Mouse (Mus musculus) testis, postnatal 14 days (tissue): ENCODE measurements around the gene Megf11.
A peak's percentile ranks its signal among the peaks of the same experiment; 100 is the strongest.

ENCODE experiments used
- DNase-seq: peaks from one replicate; pipeline ENCODE4 v3.0.0; 2021; ENCODE audit warnings: low spot score

Megf11 gene

GRCm38 (mm10) chr9:64385511-64386465, at the start of gene Megf11:
Gene Megf11 (plus strand): TSS chr9:64385626.
- peak; percentile 18 for DNase-seq

DNA sequence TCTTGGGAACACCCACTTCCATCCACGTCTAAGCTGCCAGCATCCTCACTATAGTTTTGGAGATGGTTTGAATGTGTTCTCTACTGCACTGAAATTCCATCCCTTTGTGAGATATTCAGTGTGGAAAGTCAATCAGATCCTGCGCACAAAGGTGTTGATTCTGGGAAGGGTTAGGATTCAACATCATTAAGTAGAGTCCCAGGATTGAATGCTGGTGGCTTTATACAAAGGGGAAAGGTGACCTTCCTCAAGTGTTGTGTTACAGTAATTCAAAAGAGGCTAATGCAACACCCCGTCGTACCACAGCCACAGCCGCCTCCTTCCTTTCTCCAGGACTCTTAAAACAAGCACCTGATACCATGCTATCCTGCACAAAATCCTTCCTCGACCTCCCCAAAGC, 49.6 kb upstream of the Megf11 start:
- no peak for DNase-seq

DNA sequence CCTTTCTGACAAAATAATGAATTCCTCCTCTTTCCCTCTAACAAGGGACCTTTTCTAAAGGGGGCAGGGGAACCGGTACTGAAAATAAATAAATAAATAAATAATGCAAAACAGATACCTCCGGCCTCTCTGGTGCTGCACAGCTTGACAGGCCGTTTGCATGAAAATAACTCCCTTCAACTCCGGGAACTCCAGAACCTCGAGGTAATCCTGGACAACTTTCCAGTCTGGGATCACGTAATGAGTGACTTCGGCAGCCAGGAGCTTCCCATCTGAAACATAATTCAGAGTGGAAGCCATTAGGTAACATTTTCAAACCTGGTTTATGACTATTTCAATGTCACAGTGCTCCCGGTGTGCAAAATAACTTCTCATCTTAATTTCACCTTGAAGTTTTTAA, 46.1 kb upstream of the Megf11 start:
- no peak for DNase-seq

DNA sequence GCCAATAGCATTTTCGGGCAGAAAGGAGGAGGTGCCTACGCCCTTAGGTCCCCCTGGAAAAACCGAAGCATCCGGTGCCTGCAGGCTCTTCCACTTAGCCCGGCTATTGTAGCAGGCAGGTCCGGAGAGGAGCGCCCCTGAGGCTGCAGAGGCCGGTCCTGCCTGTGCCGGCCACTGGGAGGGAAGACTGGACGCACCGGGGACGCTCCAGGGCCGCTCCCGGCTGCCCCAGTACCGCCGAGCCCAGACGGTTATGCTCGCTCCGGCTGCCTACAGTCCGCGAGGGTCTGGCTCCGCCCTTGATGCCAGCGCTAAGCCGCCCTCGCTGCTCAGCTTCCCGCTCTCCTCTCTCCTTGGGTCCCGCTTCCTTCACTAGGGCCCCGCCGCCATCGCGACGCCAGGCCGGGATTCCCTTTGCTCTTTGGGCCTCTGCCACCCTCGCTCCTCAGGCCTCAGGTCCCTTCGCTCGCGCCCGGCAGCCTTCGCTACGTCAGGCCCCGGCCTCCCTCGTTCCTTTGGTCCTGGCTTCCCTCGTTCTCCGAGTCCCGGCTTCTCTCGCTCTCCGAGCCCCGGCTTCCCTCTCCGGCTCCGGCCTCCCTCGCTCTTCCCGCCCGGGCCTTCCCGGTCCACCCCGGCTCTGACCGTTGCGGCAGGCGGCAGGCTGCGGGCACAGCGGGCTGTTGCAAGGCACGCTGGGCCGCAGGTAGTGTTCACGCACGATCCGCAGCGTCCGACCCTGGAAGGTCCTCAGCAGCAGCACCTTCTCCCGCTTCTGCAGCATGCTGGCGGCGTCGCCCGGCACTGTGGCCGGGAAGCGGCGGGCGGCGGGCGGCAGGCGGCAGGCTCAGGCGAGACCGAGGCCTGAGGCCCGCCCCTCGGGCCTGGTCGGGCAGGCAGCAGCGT, 44.8 kb upstream of the Megf11 start:
- peak; percentile 83 for DNase-seq

- DNase-seq, result no peak
Observed at GRCm38 (mm10) chr9:64341254-64341566, 44.2 kb upstream of the Megf11 start, which contains the start of gene Dis3l. Gene Dis3l (minus strand): TSS chr9:64341288.

GRCm38 (mm10) chr9:64341671-64342070, 43.8 kb upstream of the Megf11 start:
- DNase-seq, result no peak

DNA sequence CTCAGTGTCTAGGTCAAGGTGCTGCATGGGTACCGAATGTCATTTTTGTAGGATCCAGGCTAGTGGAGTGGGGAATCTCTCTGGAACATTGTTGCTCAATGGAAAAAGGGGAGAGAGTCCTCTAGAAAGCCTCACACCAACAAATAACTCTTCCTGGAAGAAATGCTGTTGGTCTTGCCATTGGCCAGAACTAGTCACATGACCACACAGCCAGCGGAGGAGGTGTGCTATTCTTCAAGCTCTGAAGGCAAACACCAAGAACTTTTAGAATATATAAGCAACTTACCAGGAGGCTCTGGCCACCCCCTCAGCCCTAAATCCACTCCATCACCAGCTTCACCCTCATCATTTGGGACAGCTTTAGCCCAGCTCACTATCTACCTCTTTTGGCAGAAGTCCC, 41.8 kb upstream of the Megf11 start:
- DNase-seq, result no peak

GRCm38 (mm10) chr9:64345931-64346330, 39.5 kb upstream of the Megf11 start:
- DNase-seq, result no peak

DNA sequence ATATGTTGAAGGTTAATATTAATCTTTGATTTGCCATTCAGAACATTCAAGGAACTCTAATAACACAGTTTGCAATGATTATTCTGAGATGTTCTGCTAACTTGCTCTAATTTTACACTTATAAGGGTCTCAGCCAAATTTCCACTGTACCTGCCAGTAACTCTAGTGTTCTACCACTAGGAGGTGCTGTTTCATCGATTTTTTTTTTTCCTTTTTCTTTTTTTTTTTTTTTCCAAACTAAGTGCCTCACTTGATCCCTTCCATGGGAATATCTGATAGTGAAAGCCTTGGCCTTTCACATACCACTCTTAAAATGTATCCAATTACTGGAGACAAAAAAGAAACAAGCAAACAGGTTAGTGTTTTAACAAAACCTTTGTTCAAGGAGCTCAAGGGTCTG, 38.0 kb upstream of the Megf11 start:
- no peak for DNase-seq

DNA sequence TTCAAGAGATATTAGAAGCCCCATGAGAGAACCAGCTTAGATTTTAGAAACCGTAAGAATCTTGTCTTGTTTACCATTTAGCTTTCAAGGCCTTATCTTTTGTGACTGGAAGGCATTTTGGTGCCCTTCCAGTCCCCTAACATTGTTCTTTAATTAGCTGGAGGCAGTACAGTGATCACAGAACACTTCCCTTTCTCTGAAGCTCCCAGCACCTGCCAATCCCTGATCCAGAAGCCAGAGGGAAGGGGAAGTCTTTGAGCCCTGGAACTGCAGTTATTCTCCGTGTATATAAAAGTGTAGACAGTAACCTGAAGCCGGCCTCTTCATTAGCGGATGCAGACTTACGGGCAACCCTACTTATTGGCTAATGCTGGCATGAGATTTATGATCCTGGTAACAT, 35.9 kb upstream of the Megf11 start:
- DNase-seq, result no peak

GRCm38 (mm10) chr9:64351191-64351590, 34.2 kb upstream of the Megf11 start:
- no peak for DNase-seq

- DNase-seq, result no peak
Observed at GRCm38 (mm10) chr9:64355627-64356026, 29.8 kb upstream of the Megf11 start.

GRCm38 (mm10) chr9:64361231-64361950, 24.0 kb upstream of the Megf11 start:
- no peak for DNase-seq

- no peak for DNase-seq
Observed at GRCm38 (mm10) chr9:64369871-64370270, 15.6 kb upstream of the Megf11 start.

DNA sequence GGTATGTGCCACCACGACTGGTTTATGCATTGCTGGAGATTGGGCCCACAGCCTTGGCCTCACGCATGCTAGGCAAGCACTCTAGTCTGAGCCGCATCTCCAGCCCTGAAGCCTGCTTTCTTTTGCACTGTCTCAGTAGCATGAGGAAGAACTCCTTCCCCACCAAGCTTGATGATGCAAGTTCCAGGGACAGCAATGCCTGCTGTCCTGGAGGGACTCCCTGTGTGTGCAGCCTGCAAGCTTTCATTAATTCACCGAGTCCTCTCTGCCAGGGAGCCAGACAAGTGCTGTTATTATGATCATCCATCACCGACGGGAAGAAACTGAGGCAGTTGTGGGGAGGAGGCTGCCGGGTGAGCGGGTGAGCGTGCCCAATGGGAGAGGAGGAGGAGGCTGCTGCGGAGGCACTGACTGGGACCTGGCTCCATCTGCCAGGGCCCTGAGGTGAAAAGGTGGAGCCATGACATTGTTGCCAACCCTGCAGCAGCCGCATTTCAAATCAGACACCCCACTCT, 14.1 kb upstream of the Megf11 start:
- no peak for DNase-seq

GRCm38 (mm10) chr9:64376380-64376779, 9.0 kb upstream of the Megf11 start:
- no peak for DNase-seq

DNA sequence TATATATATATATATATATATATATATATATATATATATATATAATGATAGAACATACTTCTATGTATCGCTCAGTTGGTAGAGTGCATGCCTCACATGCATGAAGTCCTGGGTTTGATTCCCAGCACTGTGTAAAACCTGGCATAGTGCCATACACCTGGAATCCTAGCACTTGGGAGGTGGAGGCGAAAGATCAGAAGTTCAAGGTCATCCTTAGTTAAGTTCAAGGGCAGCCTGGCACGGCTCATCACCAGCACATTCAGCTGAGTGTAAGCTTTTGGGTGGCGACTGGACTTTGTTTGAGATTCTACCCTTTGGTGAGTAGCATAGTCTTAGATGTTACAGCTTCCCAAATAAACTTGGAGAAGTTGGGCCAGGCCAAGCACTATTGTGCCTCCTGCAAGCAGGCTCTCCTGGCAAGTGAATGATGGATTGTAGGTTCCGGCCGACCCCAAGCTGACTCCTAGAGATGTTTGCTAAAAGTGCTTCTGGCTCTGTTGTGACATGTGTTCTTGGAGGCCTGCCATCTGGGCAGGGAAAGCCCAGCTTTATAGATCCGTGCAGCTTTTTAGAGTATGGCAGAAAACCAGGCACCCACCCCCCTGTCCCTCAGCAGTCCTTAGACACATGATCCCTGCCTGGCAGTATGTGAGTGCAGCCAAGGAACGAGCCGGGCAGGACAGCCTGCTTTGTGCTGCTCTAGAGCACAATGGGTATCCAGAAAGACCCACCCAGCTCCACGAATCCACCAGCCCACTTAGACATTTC, 2.2 kb upstream of the Megf11 start:
- no peak for DNase-seq

DNA sequence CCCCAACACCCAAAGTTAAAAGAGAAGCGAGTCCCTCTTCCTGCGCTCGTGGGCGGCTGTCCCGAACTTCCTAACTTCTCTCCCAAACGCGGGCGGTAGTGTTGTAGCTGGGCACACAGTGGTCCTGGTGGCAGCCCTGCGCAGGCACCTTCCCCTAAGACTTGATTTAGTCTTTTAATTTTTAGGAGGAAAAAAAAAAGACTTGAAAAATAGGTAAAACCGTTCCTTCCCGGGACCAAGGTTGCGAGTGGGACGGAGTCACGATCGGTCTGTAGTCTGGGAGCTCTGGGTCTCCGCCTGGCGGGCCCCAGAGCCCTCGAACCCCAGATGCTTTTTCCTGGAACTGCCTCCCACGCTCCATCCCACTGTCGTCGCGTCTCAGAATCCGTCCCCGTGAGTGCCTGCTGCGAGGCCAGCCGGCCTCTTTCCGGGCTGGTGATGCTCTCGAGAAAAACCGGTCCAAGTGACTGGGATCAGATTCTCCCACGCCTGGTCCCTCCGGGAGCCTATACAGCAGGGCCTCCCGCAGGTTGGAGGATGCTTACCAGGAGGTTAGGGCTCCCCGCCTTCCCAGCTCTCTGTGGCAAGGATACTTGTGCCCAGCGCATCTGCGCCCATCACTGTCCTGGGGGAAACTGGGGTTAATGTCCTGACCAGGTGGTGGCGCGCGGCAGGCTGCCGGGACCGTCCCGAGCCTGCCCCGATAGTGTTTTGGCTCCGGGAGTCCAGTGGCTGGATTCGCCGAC, 1.2 kb downstream of the Megf11 start:
- no peak for DNase-seq

- no peak for DNase-seq
Observed at GRCm38 (mm10) chr9:64389576-64390292, 4.3 kb downstream of the Megf11 start.
